Mouse (Mus musculus) retina, postnatal 1 day (tissue): ENCODE measurements around the gene N4bp2l1.

ENCODE experiments used
- DNase-seq: peaks from one replicate; pipeline ENCODE4 v3.0.0-alpha.2; 2012

Gene N4bp2l1

GRCm38 (mm10) chr5:150598202-150599119 is 1.5 kb upstream of the N4bp2l1 start:
- DNase-seq = no peak

- DNase-seq = no peak
These were observed 1.5 kb downstream of the N4bp2l1 start for GRCm38 (mm10) chr5:150595366-150596016.

- no peak for DNase-seq
These were observed 2.2 kb downstream of the N4bp2l1 start for GRCm38 (mm10) chr5:150594649-150595339.

GRCm38 (mm10) chr5:150593756-150594648 is 3.0 kb downstream of the N4bp2l1 start:
- DNase-seq = peak; percentile 62

- peak; percentile 22 for DNase-seq
These were observed 3.9 kb downstream of the N4bp2l1 start for GRCm38 (mm10) chr5:150592904-150593755.

- no peak for DNase-seq
These were observed 4.6 kb downstream of the N4bp2l1 start for GRCm38 (mm10) chr5:150592186-150592903.

- no peak for DNase-seq
These were observed 7.0 kb downstream of the N4bp2l1 start for GRCm38 (mm10) chr5:150589945-150590344.

GRCm38 (mm10) chr5:150584337-150584729 is 12.7 kb downstream of the N4bp2l1 start:
- DNase-seq = no peak

GRCm38 (mm10) chr5:150583622-150584336 is 13.2 kb downstream of the N4bp2l1 start:
- DNase-seq = no peak

- DNase-seq = no peak
These were observed 13.8 kb downstream of the N4bp2l1 start for GRCm38 (mm10) chr5:150583181-150583580.

- peak; percentile 40 for DNase-seq
These were observed 15.8 kb downstream of the N4bp2l1 start for GRCm38 (mm10) chr5:150581180-150581579.

GRCm38 (mm10) chr5:150578613-150579171 is 18.3 kb downstream of the N4bp2l1 start:
- DNase-seq = no peak

GRCm38 (mm10) chr5:150576832-150577231 is 20.2 kb downstream of the N4bp2l1 start:
- DNase-seq = no peak

- DNase-seq = no peak
These were observed 22.1 kb downstream of the N4bp2l1 start for GRCm38 (mm10) chr5:150574885-150575284.

GRCm38 (mm10) chr5:150574403-150574802 is 22.6 kb downstream of the N4bp2l1 start:
- DNase-seq = no peak

GRCm38 (mm10) chr5:150570496-150571219 is 26.3 kb downstream of the N4bp2l1 start:
- DNase-seq = no peak

GRCm38 (mm10) chr5:150566971-150567370 is 30.0 kb downstream of the N4bp2l1 start:
- no peak for DNase-seq

- no peak for DNase-seq
These were observed 30.8 kb downstream of the N4bp2l1 start for GRCm38 (mm10) chr5:150566226-150566625.

GRCm38 (mm10) chr5:150564426-150564825 is 32.6 kb downstream of the N4bp2l1 start:
- no peak for DNase-seq
